Mouse (Mus musculus) ovary, postnatal 36 days (tissue): ENCODE measurements around the gene Myadml2.
"Not testable (repeated sequence)": the region's sequence is repeated elsewhere in the genome, so short reads cannot be mapped to it uniquely, and the experiment has no call there.

ENCODE experiments used
- DNase-seq: peaks from one replicate; pipeline ENCODE4 v3.0.0; 2022; ENCODE audit warnings: low spot score, mixed read lengths

Myadml2 gene

GRCm38 (mm10) chr11:120648001-120648476 is at the start of gene Myadml2:
Gene Myadml2 (minus strand): TSS chr11:120648158.
- DNase-seq = no peak

DNA sequence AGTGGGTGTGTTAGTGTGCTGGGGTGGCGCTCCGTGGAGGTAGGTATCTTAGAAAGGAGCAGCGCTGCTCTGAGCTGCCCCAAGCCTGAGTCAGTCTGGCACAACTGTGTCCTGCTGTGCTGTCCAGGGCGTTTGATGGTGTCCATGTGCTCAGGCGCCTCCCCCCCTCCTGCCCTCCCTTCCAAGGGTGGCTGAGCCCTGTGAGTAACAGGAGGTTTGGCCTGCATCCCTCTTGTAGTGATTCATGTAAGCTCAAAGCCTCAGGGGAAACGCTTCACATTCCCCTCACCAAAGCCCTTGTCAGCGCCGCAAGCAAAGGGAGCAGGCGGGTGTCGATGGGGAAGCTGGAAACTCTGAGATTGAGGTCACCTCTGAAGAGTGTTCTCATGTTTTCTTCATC is 49.8 kb upstream of the Myadml2 start:
- peak; percentile 41 for DNase-seq

- DNase-seq = no peak
These were observed 48.6 kb upstream of the Myadml2 start for GRCm38 (mm10) chr11:120696568-120696967.

GRCm38 (mm10) chr11:120695641-120696040 is 47.7 kb upstream of the Myadml2 start:
- DNase-seq = no peak

GRCm38 (mm10) chr11:120695184-120695583 is 47.2 kb upstream of the Myadml2 start:
- no peak for DNase-seq

GRCm38 (mm10) chr11:120693461-120693860 is 45.5 kb upstream of the Myadml2 start:
- no peak for DNase-seq

- no peak for DNase-seq
These were observed 44.6 kb upstream of the Myadml2 start for GRCm38 (mm10) chr11:120692471-120693011.

- DNase-seq = no peak
These were observed 41.4 kb upstream of the Myadml2 start for GRCm38 (mm10) chr11:120689365-120689764.

DNA sequence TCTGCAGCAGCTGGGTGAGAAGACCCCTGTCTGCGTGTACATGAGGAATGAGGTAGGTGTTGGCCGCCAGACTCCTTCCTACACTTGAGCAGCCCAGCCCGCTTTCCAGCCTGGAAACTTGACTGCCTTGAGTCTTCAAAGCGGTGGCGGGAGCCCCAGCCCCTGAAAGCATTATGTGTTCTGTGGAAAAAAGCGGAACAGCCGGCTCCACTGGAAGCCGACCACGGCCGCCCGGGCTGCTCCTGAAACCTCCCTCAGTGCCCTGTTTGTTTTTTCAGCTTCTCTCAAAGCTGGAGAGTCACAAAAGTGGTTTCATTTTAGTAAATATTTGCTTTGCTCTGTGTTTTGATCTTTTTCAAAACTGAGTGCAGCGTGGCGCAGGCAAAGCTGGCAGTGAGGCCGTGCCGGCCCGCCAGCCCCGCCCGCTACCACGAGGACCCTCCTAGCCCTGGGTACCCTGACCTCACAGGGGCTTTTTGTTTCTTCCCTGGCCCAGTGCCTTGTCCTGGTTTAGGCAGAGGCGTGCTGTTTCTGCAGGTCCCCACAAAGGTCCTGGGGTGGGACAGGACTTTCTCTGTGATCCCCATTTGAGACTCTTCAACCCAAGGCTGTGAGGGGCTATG is 38.8 kb upstream of the Myadml2 start:
- no peak for DNase-seq

DNA sequence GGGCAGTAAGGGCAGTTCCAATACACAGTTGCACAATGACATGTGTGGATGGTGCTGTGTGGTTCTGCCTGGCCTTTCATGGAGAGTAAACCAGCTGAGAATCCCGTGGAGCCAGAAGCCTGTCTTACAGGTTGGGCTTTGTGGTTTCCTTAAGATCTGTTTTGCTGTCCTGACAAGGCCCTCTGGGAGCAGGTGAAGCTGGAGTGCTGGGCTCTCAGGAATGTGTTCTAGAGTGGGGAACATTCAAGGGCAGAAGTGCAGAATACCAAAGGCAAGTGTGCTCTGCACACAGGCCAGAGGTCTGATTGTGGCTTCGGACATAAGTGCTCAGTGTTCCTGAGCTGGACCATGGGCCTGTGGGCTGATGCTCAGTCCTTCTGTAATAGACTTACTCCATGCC is 36.7 kb upstream of the Myadml2 start:
- no peak for DNase-seq

DNA sequence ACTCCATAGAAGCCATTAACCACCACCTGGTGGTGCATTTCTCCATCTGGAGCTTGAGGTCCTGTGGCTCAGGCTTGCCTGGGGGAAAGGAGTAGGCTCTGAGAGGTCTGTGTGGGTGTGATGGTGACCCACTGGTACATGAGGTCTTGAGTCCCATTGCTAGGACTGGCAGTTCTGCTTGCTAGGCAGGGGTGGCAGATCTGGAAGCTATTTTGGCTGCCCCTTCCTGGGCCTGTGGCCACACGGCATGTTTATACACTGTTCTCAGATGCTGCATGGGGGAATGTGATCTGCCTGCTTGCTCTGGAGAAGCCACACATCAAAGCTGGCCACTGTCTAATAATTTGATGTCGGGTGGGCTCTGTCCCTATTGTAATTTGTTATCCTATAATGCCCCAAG is 36.1 kb upstream of the Myadml2 start:
- DNase-seq = no peak

DNA sequence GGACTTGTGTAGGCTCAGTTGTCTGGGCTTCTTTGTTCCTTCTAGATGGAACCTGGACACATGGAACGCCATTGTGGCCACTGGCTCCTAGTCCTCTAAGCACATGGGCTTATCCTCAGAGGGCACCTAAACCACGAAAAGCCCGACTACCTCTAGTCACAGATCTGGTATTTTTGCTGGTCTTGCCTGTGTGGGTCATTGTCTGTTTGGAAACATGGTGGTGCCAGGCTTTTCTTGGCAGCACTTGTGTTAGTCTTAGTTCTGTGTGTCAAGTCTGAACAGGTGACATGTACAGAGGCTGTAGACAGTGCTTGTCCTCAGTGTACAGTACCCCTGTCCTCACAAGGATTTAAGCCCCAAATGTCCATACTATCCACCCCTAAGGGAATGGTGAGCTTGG is 35.6 kb upstream of the Myadml2 start:
- DNase-seq = no peak

GRCm38 (mm10) chr11:120682683-120683082 is 34.7 kb upstream of the Myadml2 start:
- no peak for DNase-seq

GRCm38 (mm10) chr11:120679909-120680308 is 32.0 kb upstream of the Myadml2 start:
- DNase-seq = no peak

DNA sequence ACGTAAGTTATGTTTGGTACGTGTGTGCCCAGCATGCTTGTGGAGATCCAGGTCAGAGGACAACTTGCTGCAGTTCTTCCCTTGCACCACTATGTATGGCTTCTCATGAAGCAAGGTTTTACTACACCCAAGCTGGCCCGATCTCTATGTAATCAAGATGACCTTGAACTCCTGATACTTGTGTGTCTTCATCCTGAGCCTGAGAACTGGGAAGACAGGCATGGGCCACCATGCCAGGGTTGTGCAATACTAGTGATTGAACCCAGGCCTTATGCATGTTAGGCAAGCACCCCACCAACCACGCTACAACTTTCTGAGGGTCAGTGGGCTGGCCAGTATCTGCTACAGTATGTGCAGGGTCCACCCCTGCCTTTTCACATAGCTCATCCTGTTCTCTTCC is 29.0 kb upstream of the Myadml2 start:
- no peak for DNase-seq

DNA sequence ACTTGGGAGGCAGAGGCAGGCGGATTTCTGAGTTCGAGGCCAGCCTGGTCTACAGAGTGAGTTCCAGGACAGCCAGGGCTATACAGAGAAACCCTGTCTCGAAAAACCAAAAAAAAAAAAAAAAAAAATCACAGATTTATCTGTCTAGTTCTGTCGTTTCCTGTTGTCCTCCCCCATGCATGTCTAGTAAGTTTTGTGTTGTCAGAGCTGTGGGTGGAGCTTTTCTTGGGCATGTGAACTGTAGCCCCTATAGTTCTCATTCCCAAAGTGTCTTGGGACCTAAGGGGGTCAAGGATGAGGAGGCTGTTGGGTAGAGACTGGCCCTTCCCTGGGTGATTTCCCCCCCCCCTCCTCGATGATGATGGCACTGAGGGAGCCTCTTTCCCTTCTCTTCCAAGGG is 27.9 kb upstream of the Myadml2 start:
- DNase-seq = not testable (repeated sequence)

- no peak for DNase-seq
These were observed 25.7 kb upstream of the Myadml2 start for GRCm38 (mm10) chr11:120673594-120674122.

DNA sequence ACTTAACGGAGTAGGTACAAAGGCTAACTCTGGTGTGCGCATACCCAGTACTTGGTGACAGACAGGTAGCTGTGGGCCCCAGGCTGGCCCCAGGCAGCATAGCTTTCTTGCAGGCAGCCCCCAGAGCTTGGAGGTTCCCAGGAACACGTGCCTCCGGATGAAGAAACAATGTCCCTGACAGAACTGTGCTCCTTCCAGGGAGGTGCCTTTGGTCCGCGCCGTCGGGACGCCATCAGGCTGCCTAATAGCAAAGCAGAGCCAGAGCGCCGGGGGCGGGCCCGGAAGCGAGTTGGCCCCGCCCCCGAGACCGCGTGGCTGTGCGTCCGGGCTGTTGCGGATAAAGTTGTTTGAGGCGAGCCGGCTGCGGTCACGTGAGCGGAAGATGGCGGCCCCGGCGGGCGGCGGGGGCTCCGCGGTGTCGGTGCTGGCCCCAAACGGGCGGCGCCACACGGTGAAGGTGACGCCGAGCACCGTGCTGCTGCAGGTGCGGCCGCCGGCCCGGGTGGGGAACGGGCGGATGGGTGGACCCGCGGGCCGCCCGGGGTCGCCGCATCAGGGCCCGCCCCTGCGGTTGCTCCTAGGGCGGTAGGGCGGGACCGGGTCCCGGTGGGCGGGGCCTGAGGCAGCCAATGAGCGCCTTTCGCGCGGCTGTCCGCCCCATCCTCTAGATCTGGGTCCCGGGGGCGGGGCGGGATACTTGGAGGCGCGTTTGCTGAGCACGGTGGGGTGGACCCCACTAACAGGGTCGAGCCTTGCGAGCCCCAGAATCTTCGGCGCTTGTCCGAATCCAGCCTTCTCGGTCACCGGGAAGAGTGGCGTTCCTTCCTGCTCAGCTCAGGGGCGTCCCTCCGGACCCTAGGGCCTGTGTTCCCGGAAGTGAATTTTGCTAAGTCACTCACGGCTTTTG is 25.0 kb upstream of the Myadml2 start, which contains the start of gene Aspscr1:
Gene Aspscr1, plus strand, starts transcription at position 287 of the 907 bp plus-strand sequence.
- peak; percentile 97 for DNase-seq

DNA sequence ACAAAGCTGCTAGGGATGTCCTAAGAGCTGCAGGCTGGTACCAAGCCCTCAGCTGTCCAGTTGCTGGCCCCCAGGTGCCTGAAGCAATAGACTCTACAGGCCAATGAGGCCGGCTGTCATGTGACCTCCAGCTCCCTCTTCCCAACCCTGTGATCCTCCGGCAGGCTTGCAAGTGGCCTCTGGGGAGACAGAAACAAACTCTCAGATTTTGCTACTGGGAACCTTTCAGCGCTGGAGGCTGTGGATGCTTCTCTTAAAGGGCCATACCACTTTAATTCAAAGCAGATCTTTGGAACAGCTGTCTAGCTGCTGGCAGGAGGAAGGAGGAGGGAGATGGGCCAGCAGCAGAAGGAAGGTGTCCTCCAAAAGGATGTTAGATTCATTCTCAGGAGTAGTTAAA is 18.7 kb upstream of the Myadml2 start:
- DNase-seq = no peak

GRCm38 (mm10) chr11:120665406-120665805 is 17.4 kb upstream of the Myadml2 start:
- DNase-seq = no peak

- no peak for DNase-seq
These were observed 15.8 kb upstream of the Myadml2 start for GRCm38 (mm10) chr11:120663714-120664113.

GRCm38 (mm10) chr11:120662759-120663158 is 14.8 kb upstream of the Myadml2 start:
- DNase-seq = peak; percentile 25

DNA sequence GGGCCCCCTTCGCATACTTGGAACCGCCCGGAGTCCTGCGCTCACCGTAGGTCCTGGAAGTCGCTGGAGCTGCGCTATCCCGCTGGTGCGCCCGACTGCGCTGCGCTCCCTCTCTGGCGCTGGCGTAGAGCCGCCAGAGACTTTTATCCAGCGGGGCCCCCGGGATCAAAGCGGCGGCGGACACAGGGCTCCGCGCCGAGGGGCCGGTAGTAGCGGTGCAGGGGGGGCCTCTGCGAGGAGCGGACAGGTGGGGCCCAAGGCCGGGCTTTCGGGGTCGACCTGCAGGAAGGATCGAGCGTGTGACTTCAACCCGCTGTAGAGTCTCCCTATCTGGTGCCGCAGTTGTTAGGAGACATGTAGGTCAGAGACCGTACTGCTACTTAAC is 13.1 kb upstream of the Myadml2 start, which contains the start of gene Notum:
Gene Notum, minus strand, starts transcription at position 100 of the 385 bp plus-strand sequence.
- peak; percentile 23 for DNase-seq
